Mouse (Mus musculus) heart, embryonic 10.5 days (tissue): ENCODE results near the gene Rnps1. TPM values are rescaled to one million over a fixed set of nuclear protein-coding genes. Genes with fewer than 3 reads are reported as not detected.
"Not testable (repeated sequence)": the region's sequence is repeated elsewhere in the genome, so short reads cannot be mapped to it uniquely, and the experiment has no call there.

Experiments used
- DNase-seq: peaks from one replicate; pipeline ENCODE4 v3.0.0-alpha.2; 2017; ENCODE audit warnings: low spot score
- H3K27ac ChIP-seq: fragments of 300-500 bp; sonication (generic); 2 replicates; pipeline ENCODE4 v1.5.1; 2016; ENCODE audit warnings: mild to moderate bottlenecking
- H3K27me3 ChIP-seq: fragments of 300-500 bp; sonication (generic); 2 replicates; pipeline ENCODE4 v1.6.1; 2016; ENCODE audit warnings: mild to moderate bottlenecking; ENCODE audit not compliant: poor library complexity, insufficient read depth, severe bottlenecking
- H3K36me3 ChIP-seq: fragments of 300-500 bp; sonication (generic); 2 replicates; pipeline ENCODE4 v1.6.1; 2016; ENCODE audit warnings: mild to moderate bottlenecking, moderate library complexity
- H3K4me1 ChIP-seq: fragments of 300-500 bp; sonication (generic); 2 replicates; pipeline ENCODE4 v1.6.1; 2016; ENCODE audit warnings: mild to moderate bottlenecking
- H3K4me3 ChIP-seq: fragments of 300-500 bp; sonication (generic); 2 replicates; pipeline ENCODE4 v1.5.1; 2016; ENCODE audit warnings: mild to moderate bottlenecking, moderate library complexity
- H3K9me3 ChIP-seq: fragments of 300-500 bp; sonication (generic); 2 replicates; pipeline ENCODE4 v1.6.1; 2016; ENCODE audit warnings: mild to moderate bottlenecking, moderate library complexity
- WGBS: fragments of 180-500 bp; shearing (Covaris S2); methylation state at CpG from one replicate; pipeline ENCODE4 v1.1.7; 2016; 5-methylcytosine and 5-hydroxymethylcytosine counted together
- polyA plus RNA-seq: library from polyadenylated mRNA; unstranded; fragments of >200 nt; fragmentation: Nextera tagmentation; extraction: Ambion mirVana; gene quantifications from 2 replicates; pipeline ENCODE4 v1.2.1, GENCODE M21; 2016

Rnps1 gene
- polyA plus RNA-seq, 1 experiment from 2014 or later, result 345 TPM

- peaks cover 2% of the 10 kb centered on the region; the same call in 1 of the 2 replicates for H3K4me1 ChIP-seq
- no peak overlapping the region for H3K27ac ChIP-seq
- H3K36me3 ChIP-seq, result peaks cover 69% of the 10 kb centered on the region
- WGBS, result 85% methylated on average over 12 of the region's 12 CpGs
- DNase-seq, result no peak
- H3K4me3 ChIP-seq, result no peak overlapping the region
- no peaks in the 10 kb centered on the region for H3K9me3 ChIP-seq
- no peaks in the 10 kb centered on the region for H3K27me3 ChIP-seq
Observed at GRCm38 (mm10) chr17:24407116-24407803, 7.1 kb upstream of the Rnps1 start.

DNA sequence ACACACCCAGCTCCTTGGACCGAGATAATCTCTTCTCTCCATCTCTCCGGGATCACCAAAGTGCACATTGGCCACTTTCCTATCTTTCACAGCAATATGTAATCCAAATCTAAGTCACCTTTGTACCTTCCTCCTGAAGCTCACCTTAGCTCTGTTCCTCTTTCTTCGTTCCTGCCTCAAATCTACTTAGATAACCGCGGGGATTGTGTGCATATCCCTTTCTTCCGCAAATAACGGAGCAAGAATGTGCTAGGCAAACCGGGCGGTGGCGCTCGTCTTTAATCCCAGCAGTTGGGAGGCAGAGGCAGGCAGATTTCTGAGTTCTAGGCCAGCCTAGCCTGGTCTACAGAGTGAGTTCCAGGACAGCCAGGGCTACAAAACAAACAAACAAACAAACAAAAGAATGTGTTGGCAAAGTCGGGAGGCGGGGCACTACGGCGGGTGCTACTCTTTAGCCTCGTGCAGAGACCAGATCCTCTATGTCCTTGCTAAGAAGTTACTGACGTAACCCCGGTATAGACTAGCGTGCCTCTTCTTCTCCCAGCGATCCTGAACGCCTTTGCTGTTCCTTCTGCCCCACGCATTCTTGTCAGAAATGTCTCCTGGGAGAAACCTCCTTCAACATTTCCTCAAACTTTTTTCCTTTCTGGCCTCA, 681 bp upstream of the Rnps1 start:
- Histone ChIP-seq H3K36me3 (peaks cover 54% of the 10 kb centered on the region), H3K4me3 (peak overlapping the region; percentile 85), H3K9me3 (no peaks in the 10 kb centered on the region), H3K27me3 (no peaks in the 10 kb centered on the region), H3K4me1 (peaks cover 24% of the 10 kb centered on the region), H3K27ac (peak overlapping the region; percentile 99)
- 33% methylated on average over 22 of the region's 22 CpGs for WGBS
- peak; percentile 79 for DNase-seq

DNA sequence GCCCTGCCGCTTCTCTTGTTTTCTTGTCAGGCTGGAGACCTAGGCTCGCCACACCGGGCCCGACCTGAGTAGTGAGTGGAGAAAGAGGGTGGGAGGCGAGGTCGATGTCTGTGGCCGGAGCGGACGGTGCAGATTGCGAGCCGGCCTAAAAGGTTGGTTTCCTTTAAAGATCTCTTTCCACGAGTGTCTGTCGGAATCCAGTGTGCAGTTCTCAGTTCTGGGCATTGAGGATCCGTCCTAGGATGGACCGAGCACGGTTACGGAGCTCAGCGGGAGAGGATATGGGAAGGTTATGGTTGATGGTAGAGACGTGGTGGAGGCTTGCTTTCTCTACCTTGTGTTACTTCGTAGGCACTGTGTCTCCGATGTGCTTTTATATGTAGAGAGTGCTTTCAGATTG, 646 bp downstream of the Rnps1 start:
- H3K27ac ChIP-seq, result peak overlapping the region; percentile 99
- H3K27me3 ChIP-seq, result no peaks in the 10 kb centered on the region
- no peaks in the 10 kb centered on the region for H3K9me3 ChIP-seq
- WGBS, result under 1% methylated on average over 21 of the region's 21 CpGs
- H3K4me1 ChIP-seq, result peaks cover 24% of the 10 kb centered on the region
- DNase-seq, result no peak
- H3K36me3 ChIP-seq, result peaks cover 54% of the 10 kb centered on the region
- H3K4me3 ChIP-seq, result peak overlapping the region; percentile 85

DNA sequence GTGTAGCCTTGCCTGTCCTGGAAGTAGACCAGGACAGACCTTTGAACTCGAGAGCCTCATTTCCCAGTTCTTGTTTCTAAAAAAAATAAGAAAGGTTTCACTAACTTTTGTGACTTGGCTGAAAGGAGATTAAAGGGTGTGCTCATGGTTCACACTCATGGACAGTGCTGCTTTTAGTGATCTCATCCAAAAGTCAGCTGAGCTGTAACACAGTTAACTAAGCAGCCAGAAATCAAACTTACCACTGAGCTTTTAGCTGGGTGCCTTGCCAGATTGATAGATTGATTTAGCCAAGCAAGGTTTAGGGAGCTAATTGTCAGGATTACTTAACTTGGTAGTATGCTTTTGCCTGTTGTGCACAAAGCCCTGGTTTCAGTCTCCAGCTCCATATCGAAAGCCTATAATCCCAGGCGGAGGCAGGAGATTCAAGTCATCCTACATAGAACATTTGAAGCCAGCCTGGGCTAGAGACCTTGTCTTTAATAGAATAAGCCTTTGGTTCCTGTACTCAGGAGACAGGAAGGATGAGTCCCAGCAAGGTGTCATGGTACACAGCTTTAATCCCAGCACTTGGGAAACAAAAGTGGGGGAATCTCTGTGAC, 1.8 kb downstream of the Rnps1 start:
- peak overlapping the region; percentile 85 for H3K4me3 ChIP-seq
- H3K4me1 ChIP-seq, result peaks cover 24% of the 10 kb centered on the region
- 84% methylated on average over 3 of the region's 3 CpGs for WGBS
- H3K27ac ChIP-seq, result no peak overlapping the region
- DNase-seq, result no peak
- no peaks in the 10 kb centered on the region for H3K27me3 ChIP-seq
- H3K36me3 ChIP-seq, result peaks cover 58% of the 10 kb centered on the region
- H3K9me3 ChIP-seq, result no peaks in the 10 kb centered on the region

GRCm38 (mm10) chr17:24423114-24423513, 8.7 kb downstream of the Rnps1 start:
- 94% methylated on average over 4 of the region's 4 CpGs for WGBS
- no peak overlapping the region for H3K4me3 ChIP-seq
- peaks cover 9% of the 10 kb centered on the region; the same call in 1 of the 2 replicates for H3K4me1 ChIP-seq
- no peaks in the 10 kb centered on the region for H3K9me3 ChIP-seq
- H3K36me3 ChIP-seq, result peaks cover 72% of the 10 kb centered on the region
- H3K27ac ChIP-seq, result no peak overlapping the region
- H3K27me3 ChIP-seq, result no peaks in the 10 kb centered on the region
- DNase-seq, result no peak

- Histone ChIP-seq H3K4me3 (no peak overlapping the region), H3K9me3 (no peaks in the 10 kb centered on the region), H3K4me1 (peaks cover 16% of the 10 kb centered on the region), H3K36me3 (peaks cover 58% of the 10 kb centered on the region), H3K27ac (no peak overlapping the region), H3K27me3 (no peaks in the 10 kb centered on the region)
- no peak for DNase-seq
- WGBS, result 95% methylated on average over 5 of the region's 5 CpGs
Observed at GRCm38 (mm10) chr17:24424489-24424888, 10.1 kb downstream of the Rnps1 start.

- WGBS, result 92% methylated on average over 6 of the region's 8 CpGs
- H3K4me3 ChIP-seq, H3K27ac ChIP-seq, H3K27me3 ChIP-seq, H3K9me3 ChIP-seq, DNase-seq: not testable (repeated sequence)
- H3K36me3 ChIP-seq, result peaks cover 54% of the 10 kb centered on the region
- H3K4me1 ChIP-seq, result peaks cover 25% of the 10 kb centered on the region
Observed at GRCm38 (mm10) chr17:24425326-24425725, 11.0 kb downstream of the Rnps1 start.

- H3K27me3 ChIP-seq, result no peaks in the 10 kb centered on the region
- peaks cover 30% of the 10 kb centered on the region for H3K4me1 ChIP-seq
- no peaks in the 10 kb centered on the region for H3K9me3 ChIP-seq
- no peak overlapping the region for H3K27ac ChIP-seq
- H3K4me3 ChIP-seq, result peak overlapping the region; percentile 89; the same call in 1 of the 2 replicates
- H3K36me3 ChIP-seq, result peaks cover 54% of the 10 kb centered on the region
- WGBS, result 87% methylated on average over 7 of the region's 7 CpGs
- no peak for DNase-seq
Observed at GRCm38 (mm10) chr17:24425905-24426304, 11.5 kb downstream of the Rnps1 start.

GRCm38 (mm10) chr17:24426471-24427169, 12.3 kb downstream of the Rnps1 start, which contains the start of gene Eci1:
Gene Eci1, plus strand, starts transcription at chr17:24426641.
- Histone ChIP-seq H3K27ac (peak within 1 kb of the TSS; percentile 100), H3K4me1 (peaks cover 31% of the 10 kb centered on the region), H3K36me3 (peaks cover 49% of the 10 kb centered on the region), H3K9me3 (no peaks in the 10 kb centered on the region), H3K4me3 (peak within 1 kb of the TSS; percentile 89), H3K27me3 (no peaks in the 10 kb centered on the region)
- DNase-seq, result peak; percentile 98
- WGBS, result under 1% methylated on average over 48 of the region's 48 CpGs

DNA sequence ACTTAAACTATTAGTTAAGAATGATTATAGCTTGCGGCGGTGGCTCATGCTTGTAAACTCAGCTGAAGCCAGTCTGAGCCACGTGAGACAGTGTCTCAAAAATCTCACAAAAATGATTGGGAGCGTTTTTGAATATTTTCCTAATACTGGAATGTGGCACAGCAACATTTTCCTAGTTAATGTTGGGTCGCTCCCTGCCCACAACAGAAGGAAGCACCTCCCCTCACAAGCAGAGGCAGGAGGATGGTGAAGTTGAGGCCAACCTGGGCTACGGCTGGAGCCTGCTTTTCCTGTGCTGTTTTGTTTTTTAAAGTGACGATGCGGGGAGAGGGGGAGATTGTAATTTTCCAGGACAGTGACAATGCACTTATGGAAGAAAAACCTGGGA, 12.8 kb downstream of the Rnps1 start:
- Histone ChIP-seq H3K9me3 (no peaks in the 10 kb centered on the region), H3K4me3 (peak overlapping the region; percentile 89), H3K27ac (peak overlapping the region; percentile 100), H3K27me3 (no peaks in the 10 kb centered on the region), H3K4me1 (peaks cover 34% of the 10 kb centered on the region), H3K36me3 (peaks cover 48% of the 10 kb centered on the region)
- DNase-seq, result no peak
- 3% methylated on average over 8 of the region's 8 CpGs for WGBS

- 67% methylated on average over 14 of the region's 14 CpGs for WGBS
- DNase-seq, result no peak
- no peaks in the 10 kb centered on the region for H3K27me3 ChIP-seq
- H3K27ac ChIP-seq, result peak overlapping the region; percentile 87
- H3K4me3 ChIP-seq, result peak overlapping the region; percentile 10; the same call in 1 of the 2 replicates
- peaks cover 34% of the 10 kb centered on the region for H3K4me1 ChIP-seq
- H3K9me3 ChIP-seq, result no peaks in the 10 kb centered on the region
- peaks cover 42% of the 10 kb centered on the region for H3K36me3 ChIP-seq
Observed at GRCm38 (mm10) chr17:24429201-24429983, 15.0 kb downstream of the Rnps1 start.

GRCm38 (mm10) chr17:24437016-24437415, 22.7 kb downstream of the Rnps1 start:
- Histone ChIP-seq H3K27me3 (no peaks in the 10 kb centered on the region), H3K4me1 (no peaks in the 10 kb centered on the region), H3K4me3 (no peak overlapping the region), H3K9me3 (no peaks in the 10 kb centered on the region), H3K36me3 (peaks cover 91% of the 10 kb centered on the region), H3K27ac (no peak overlapping the region)
- no peak for DNase-seq
- 79% methylated on average over 5 of the region's 5 CpGs for WGBS
